Mouse (Mus musculus) hindbrain, postnatal 0 days (tissue): Measurements from ENCODE around the gene Pdpk1. TPM values are rescaled to one million over a fixed set of nuclear protein-coding genes. Genes with fewer than 3 reads are reported as not detected.
A peak's percentile ranks its signal among the peaks of the same experiment; 100 is the strongest.

Source experiments
- ATAC-seq: fragments of 200-750 bp; cut with Nextera tagmentation; 2 replicates; pipeline ENCODE4 v1.8.0; 2017; ENCODE audit warnings: mild to moderate bottlenecking, moderate TSS enrichment, moderate library complexity
- DNase-seq: peaks from one replicate; pipeline ENCODE4 v3.0.0-alpha.2; 2015; ENCODE audit warnings: low spot score
- H3K27ac ChIP-seq: fragments of 300-500 bp; sonication (generic); 2 replicates; pipeline ENCODE4 v1.5.1; 2014; ENCODE audit warnings: mild to moderate bottlenecking
- H3K27me3 ChIP-seq: fragments of 300-500 bp; sonication (generic); 2 replicates; pipeline ENCODE4 v1.6.1; 2014; ENCODE audit warnings: low read length, mixed read lengths; ENCODE audit not compliant: insufficient read depth
- H3K36me3 ChIP-seq: fragments of 300-500 bp; sonication (generic); 2 replicates; pipeline ENCODE4 v1.6.1; 2014; ENCODE audit warnings: low read length, mixed read lengths; ENCODE audit not compliant: insufficient read depth
- H3K4me1 ChIP-seq: fragments of 300-500 bp; sonication (generic); 2 replicates; pipeline ENCODE4 v1.6.1; 2014; ENCODE audit warnings: antibody characterized with exemption, low read length, mixed read lengths; ENCODE audit not compliant: insufficient read depth
- H3K4me2 ChIP-seq: fragments of 300-500 bp; sonication (generic); 2 replicates; pipeline ENCODE4 v1.6.1; 2014; ENCODE audit warnings: low read depth, mild to moderate bottlenecking, low read length, moderate library complexity, mixed read lengths
- H3K4me3 ChIP-seq: fragments of 300-500 bp; sonication (generic); 2 replicates; pipeline ENCODE4 v1.5.1; 2014; ENCODE audit warnings: low read length
- H3K9ac ChIP-seq: fragments of 300-500 bp; sonication (generic); replicated peaks from 2 replicates; pipeline ENCODE4 v1.6.1; 2014; ENCODE audit warnings: mild to moderate bottlenecking, low read length, moderate library complexity, mixed read lengths
- H3K9me3 ChIP-seq: fragments of 300-500 bp; sonication (generic); 2 replicates; pipeline ENCODE4 v1.6.1; 2016; ENCODE audit warnings: low read length, mixed read lengths
- CTCF ChIP-seq: IDR thresholded peaks from 2 replicates; pipeline ENCODE4 v1.5.1; 2016; ENCODE audit warnings: antibody characterized with exemption, control low read depth, low read depth
- WGBS: fragments of 180-500 bp; shearing (Covaris S2); extraction: QIAGEN DNeasy Blood & Tissue Kit; methylation state at CpG from one replicate; pipeline ENCODE4 v1.1.7; 2014; 5-methylcytosine and 5-hydroxymethylcytosine counted together
- polyA plus RNA-seq: library from polyadenylated mRNA; unstranded; fragments of >200 nt; fragmentation: Nextera tagmentation; extraction: Ambion mirVana; gene quantifications from 2 replicates; pipeline ENCODE4 v1.2.1, GENCODE M21; 2015
- total RNA-seq: library from RNA; depleted of rRNA; stranded (reverse); fragments of >200 nt; gene quantifications from 2 replicates; pipeline ENCODE4 v1.2.3, GENCODE M21; 2014

Pdpk1 gene
- total and polyA plus RNA-seq, 2 experiments from 2014 or later, result 54.1 to 56.3 TPM

- 81% methylated on average over 8 of the region's 8 CpGs for WGBS
- H3K27me3 ChIP-seq, result no peaks in the 10 kb centered on the region
- no peak for ATAC-seq
Observed at GRCm38 (mm10) chr17:24192848-24193247, 42.1 kb upstream of the Pdpk1 start.

GRCm38 (mm10) chr17:24191481-24191880 lies 40.8 kb upstream of the Pdpk1 start:
- no peak for ATAC-seq
- H3K4me2 ChIP-seq, result no peak overlapping the region

More at GRCm38 (mm10) chr17:24192848-24193247, 42.1 kb upstream of the Pdpk1 start:
- no peak for TF ChIP-seq CTCF
- 0 out of 2 replicates have a peak, but pooled peaks cover 6% of the 10 kb centered on the region for H3K36me3 ChIP-seq
- no peaks in the 10 kb centered on the region for H3K9me3 ChIP-seq
- no peak overlapping the region for H3K4me2 ChIP-seq
- H3K4me1 ChIP-seq, result no peaks in the 10 kb centered on the region
- H3K4me3 ChIP-seq, result no peak overlapping the region
- DNase-seq, result no peak
- no peak overlapping the region for H3K27ac ChIP-seq
- no peak overlapping the region for H3K9ac ChIP-seq

GRCm38 (mm10) chr17:24190934-24191333 lies 40.2 kb upstream of the Pdpk1 start:
- no peak for ATAC-seq
- TF ChIP-seq CTCF, result no peak
- WGBS, result 91% methylated on average over 2 of the region's 2 CpGs
- H3K36me3 ChIP-seq, result peaks cover 7% of the 10 kb centered on the region; the same call in 1 of the 2 replicates
- DNase-seq, result no peak
- H3K27me3 ChIP-seq, result no peaks in the 10 kb centered on the region
- H3K9ac ChIP-seq, result no peak overlapping the region
- no peaks in the 10 kb centered on the region for H3K9me3 ChIP-seq
- H3K27ac ChIP-seq, result no peak overlapping the region
- no peak overlapping the region for H3K4me2 ChIP-seq
- H3K4me3 ChIP-seq, result no peak overlapping the region
- no peaks in the 10 kb centered on the region for H3K4me1 ChIP-seq

More at GRCm38 (mm10) chr17:24191481-24191880, 40.8 kb upstream of the Pdpk1 start:
- TF ChIP-seq CTCF, result no peak
- H3K36me3 ChIP-seq, result 0 out of 2 replicates have a peak, but pooled peaks cover 6% of the 10 kb centered on the region
- H3K9ac ChIP-seq, result no peak overlapping the region
- no peak overlapping the region for H3K4me3 ChIP-seq
- H3K27me3 ChIP-seq, result no peaks in the 10 kb centered on the region
- 78% methylated on average over 4 of the region's 4 CpGs for WGBS
- H3K4me1 ChIP-seq, result no peaks in the 10 kb centered on the region
- no peak for DNase-seq
- no peak overlapping the region for H3K27ac ChIP-seq
- no peaks in the 10 kb centered on the region for H3K9me3 ChIP-seq

GRCm38 (mm10) chr17:24174259-24174658 lies 23.5 kb upstream of the Pdpk1 start:
- no peak for TF ChIP-seq CTCF
- H3K27me3 ChIP-seq, result no peaks in the 10 kb centered on the region
- H3K4me2 ChIP-seq, result no peak overlapping the region
- WGBS, result 81% methylated on average over 3 of the region's 3 CpGs
- 0 out of 2 replicates have a peak, but pooled peaks cover 5% of the 10 kb centered on the region for H3K4me1 ChIP-seq
- no peak overlapping the region for H3K27ac ChIP-seq
- H3K9me3 ChIP-seq, result no peaks in the 10 kb centered on the region
- ATAC-seq, result no peak
- no peak overlapping the region for H3K4me3 ChIP-seq
- H3K36me3 ChIP-seq, result 0 out of 2 replicates have a peak, but pooled peaks cover under 1% of the 10 kb centered on the region
- DNase-seq, result no peak
- no peak overlapping the region for H3K9ac ChIP-seq

GRCm38 (mm10) chr17:24173423-24173822 lies 22.7 kb upstream of the Pdpk1 start:
- ATAC-seq (no peak), DNase-seq (peak; percentile 88)
- Histone ChIP-seq H3K4me1 (0 out of 2 replicates have a peak, but pooled peaks cover 5% of the 10 kb centered on the region), H3K27ac (no peak overlapping the region), H3K9ac (no peak overlapping the region), H3K27me3 (no peaks in the 10 kb centered on the region), H3K9me3 (no peaks in the 10 kb centered on the region), H3K4me2 (no peak overlapping the region), H3K4me3 (no peak overlapping the region), H3K36me3 (no peaks in the 10 kb centered on the region)
- WGBS, result 2% methylated on average over 3 of the region's 3 CpGs
- TF ChIP-seq CTCF, result peak; percentile 94

- Histone ChIP-seq H3K4me2 (no peak overlapping the region), H3K9ac (no peak overlapping the region), H3K4me1 (peaks cover 14% of the 10 kb centered on the region), H3K36me3 (no peaks in the 10 kb centered on the region), H3K27me3 (no peaks in the 10 kb centered on the region), H3K9me3 (no peaks in the 10 kb centered on the region), H3K27ac (no peak overlapping the region), H3K4me3 (no peak overlapping the region)
- no peak for TF ChIP-seq CTCF
- no peak for ATAC-seq
- no peak for DNase-seq
- WGBS, result 88% methylated on average over 4 of the region's 4 CpGs
Observed at GRCm38 (mm10) chr17:24171738-24172137, 21.0 kb upstream of the Pdpk1 start.

- Histone ChIP-seq H3K9ac (no peak overlapping the region), H3K27me3 (no peaks in the 10 kb centered on the region), H3K36me3 (peaks cover 3% of the 10 kb centered on the region; the same call in 1 of the 2 replicates), H3K27ac (peak overlapping the region; percentile 100; the same call in 1 of the 2 replicates), H3K4me3 (no peak overlapping the region), H3K4me1 (peaks cover 14% of the 10 kb centered on the region), H3K4me2 (no peak overlapping the region), H3K9me3 (no peaks in the 10 kb centered on the region)
- no peak for TF ChIP-seq CTCF
- DNase-seq (no peak), ATAC-seq (no peak)
- 76% methylated on average over 5 of the region's 5 CpGs for WGBS
Observed at GRCm38 (mm10) chr17:24170729-24171128, 20.0 kb upstream of the Pdpk1 start.
